Mouse (Mus musculus) ES-Bruce4 (cell line): ENCODE data around the gene Hist1h2bp.
"Not testable (repeated sequence)": the region's sequence is repeated elsewhere in the genome, so short reads cannot be mapped to it uniquely, and the experiment has no call there.

Experiments
- CTCF ChIP-seq: IDR thresholded peaks from one replicate; pipeline ENCODE4 v1.8.1; 2011; ENCODE audit warnings: low read depth, low read length
- EP300 ChIP-seq: IDR thresholded peaks from 2 replicates; pipeline ENCODE4 v1.6.1; 2011; ENCODE audit warnings: low read depth, low read length; ENCODE audit not compliant: insufficient read depth
- POLR2A ChIP-seq: IDR thresholded peaks from one replicate; pipeline ENCODE4 v1.8.1; 2011; ENCODE audit warnings: low read length; ENCODE audit not compliant: insufficient read depth

GRCm38 (mm10) chr13:21820082-21820890, 33.0 kb downstream of the Hist1h2bp start:
- TF ChIP-seq POLR2A, CTCF, EP300: not testable (repeated sequence)
